Mouse (Mus musculus): ENCODE results near the gene Treml2.

GRCm38 (mm10) chr17:48300861-48301260 is 1.6 kb downstream of the Treml2 start:
- TF ChIP-seq GATA2 (IDR thresholded peaks at IDR 0.05; ENCODE audit: borderline replicate concordance, low read depth, low read length) (no peak), POLR2AphosphoS5 (IDR thresholded peaks at IDR 0.05; ENCODE audit: insufficient replicate concordance, low read depth, low read length) (no peak), GATA1 (IDR thresholded peaks at IDR 0.05; ENCODE audit: borderline replicate concordance, low read length) (no peak), TAL1 (conservative IDR thresholded peaks at IDR 0.05; ENCODE audit: low read depth, low read length) (no peak)
